Mouse (Mus musculus) midbrain, embryonic 16.5 days (tissue): ENCODE data around the gene Txn2. TPM values are rescaled to one million over a fixed set of nuclear protein-coding genes. Genes with fewer than 3 reads are reported as not detected.

ENCODE experiments used
- ATAC-seq: fragments of 200-750 bp; cut with Nextera tagmentation; 2 replicates; pipeline ENCODE4 v1.8.0; 2017; ENCODE audit warnings: moderate TSS enrichment
- H3K27ac ChIP-seq: fragments of 300-500 bp; sonication (generic); 2 replicates; pipeline ENCODE4 v1.5.1; 2014; ENCODE audit warnings: mild to moderate bottlenecking, low read length, mixed read lengths
- H3K27me3 ChIP-seq: fragments of 300-500 bp; sonication (generic); 2 replicates; pipeline ENCODE4 v1.6.1; 2014; ENCODE audit warnings: low read depth, low read length, mixed read lengths; ENCODE audit not compliant: control insufficient read depth, insufficient read depth
- H3K36me3 ChIP-seq: fragments of 300-500 bp; sonication (generic); 2 replicates; pipeline ENCODE4 v1.6.1; 2014; ENCODE audit warnings: mild to moderate bottlenecking, low read length, moderate library complexity, mixed read lengths; ENCODE audit not compliant: control insufficient read depth, insufficient read depth
- H3K4me1 ChIP-seq: fragments of 300-500 bp; sonication (generic); 2 replicates; pipeline ENCODE4 v1.6.1; 2014; ENCODE audit warnings: mild to moderate bottlenecking, low read length, mixed read lengths; ENCODE audit not compliant: control insufficient read depth, insufficient read depth
- H3K4me2 ChIP-seq: fragments of 300-500 bp; sonication (generic); 2 replicates; pipeline ENCODE4 v1.6.1; 2014; ENCODE audit warnings: mild to moderate bottlenecking, low read length, mixed read lengths
- H3K4me3 ChIP-seq: fragments of 300-500 bp; sonication (generic); 2 replicates; pipeline ENCODE4 v1.5.1; 2014; ENCODE audit warnings: low read depth, mild to moderate bottlenecking, low read length, moderate library complexity, mixed read lengths
- H3K9ac ChIP-seq: fragments of 300-500 bp; sonication (generic); 2 replicates; pipeline ENCODE4 v1.6.1; 2014; ENCODE audit warnings: low read depth, low read length, mixed read lengths
- H3K9me3 ChIP-seq: fragments of 300-500 bp; sonication (generic); replicated peaks from 2 replicates; pipeline ENCODE4 v1.6.1; 2014; ENCODE audit warnings: mild to moderate bottlenecking, low read length, mixed read lengths; ENCODE audit not compliant: control insufficient read depth, poor library complexity, severe bottlenecking
- whole genome bisulfite sequencing: fragments of 180-500 bp; shearing (Covaris S2); extraction: QIAGEN DNeasy Blood & Tissue Kit; methylation state at CpG from one replicate; pipeline ENCODE4 v1.1.7; 2014; 5-methylcytosine and 5-hydroxymethylcytosine counted together
- polyA plus RNA-seq: library from polyadenylated mRNA; unstranded; fragments of >200 nt; fragmentation: Nextera tagmentation; extraction: Ambion mirVana; gene quantifications from 2 replicates; pipeline ENCODE4 v1.2.1, GENCODE M21; 2015

The Txn2 gene
- polyA plus RNA-seq, 1 experiment from 2014 or later: 187 TPM

DNA sequence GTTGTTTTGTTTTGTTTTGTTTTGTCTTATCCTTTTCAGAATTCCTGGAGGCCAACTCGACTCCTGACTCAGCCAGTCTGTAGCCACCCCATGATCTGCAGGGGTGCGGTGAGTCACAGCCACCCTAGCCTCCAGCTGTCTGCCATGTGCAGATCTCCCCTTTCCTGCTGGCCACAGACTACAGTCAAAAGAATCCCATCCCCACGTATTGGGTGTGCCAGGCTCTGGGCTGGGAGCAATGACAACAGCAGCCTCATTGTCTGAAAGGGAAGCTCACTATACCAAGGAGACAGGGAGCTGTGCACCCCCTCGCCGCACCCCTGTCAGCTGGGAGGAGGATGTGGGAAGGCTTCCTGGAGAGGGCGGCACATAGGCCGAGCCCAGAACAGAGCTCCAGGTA lies 40.5 kb downstream of the Txn2 start:
- 53% methylated on average over 7 of the region's 7 CpGs for WGBS
- no peaks in the 10 kb centered on the region for H3K4me1 ChIP-seq
- H3K36me3 ChIP-seq: no peaks in the 10 kb centered on the region
- H3K9me3 ChIP-seq: no peaks in the 10 kb centered on the region
- H3K27ac ChIP-seq: no peak overlapping the region
- no peaks in the 10 kb centered on the region for H3K27me3 ChIP-seq
- no peak overlapping the region for H3K4me3 ChIP-seq
- ATAC-seq: no peak
- H3K4me2 ChIP-seq: no peak overlapping the region
- H3K9ac ChIP-seq: no peak overlapping the region

DNA sequence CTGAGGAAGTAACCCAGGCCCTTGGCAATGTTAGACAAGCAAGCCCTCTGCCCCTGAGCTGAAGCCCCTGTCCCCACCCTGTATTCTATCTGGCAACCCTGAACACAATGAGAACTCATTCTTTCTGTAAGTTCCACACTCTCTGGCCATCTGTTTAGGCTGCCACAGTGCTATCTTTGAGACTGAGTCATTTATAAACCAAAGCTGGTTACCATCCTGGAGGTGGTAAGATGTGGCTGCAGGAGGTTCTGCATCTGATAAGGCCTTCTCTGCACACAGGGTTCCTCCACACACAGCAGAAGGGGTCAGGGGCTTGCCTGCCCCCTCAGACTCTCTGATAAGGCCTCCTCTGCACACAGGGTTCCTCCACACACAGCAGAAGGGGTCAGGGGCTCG lies 41.7 kb downstream of the Txn2 start:
- H3K4me2 ChIP-seq: no peak overlapping the region
- ATAC-seq: no peak
- H3K27ac ChIP-seq: no peak overlapping the region

DNA sequence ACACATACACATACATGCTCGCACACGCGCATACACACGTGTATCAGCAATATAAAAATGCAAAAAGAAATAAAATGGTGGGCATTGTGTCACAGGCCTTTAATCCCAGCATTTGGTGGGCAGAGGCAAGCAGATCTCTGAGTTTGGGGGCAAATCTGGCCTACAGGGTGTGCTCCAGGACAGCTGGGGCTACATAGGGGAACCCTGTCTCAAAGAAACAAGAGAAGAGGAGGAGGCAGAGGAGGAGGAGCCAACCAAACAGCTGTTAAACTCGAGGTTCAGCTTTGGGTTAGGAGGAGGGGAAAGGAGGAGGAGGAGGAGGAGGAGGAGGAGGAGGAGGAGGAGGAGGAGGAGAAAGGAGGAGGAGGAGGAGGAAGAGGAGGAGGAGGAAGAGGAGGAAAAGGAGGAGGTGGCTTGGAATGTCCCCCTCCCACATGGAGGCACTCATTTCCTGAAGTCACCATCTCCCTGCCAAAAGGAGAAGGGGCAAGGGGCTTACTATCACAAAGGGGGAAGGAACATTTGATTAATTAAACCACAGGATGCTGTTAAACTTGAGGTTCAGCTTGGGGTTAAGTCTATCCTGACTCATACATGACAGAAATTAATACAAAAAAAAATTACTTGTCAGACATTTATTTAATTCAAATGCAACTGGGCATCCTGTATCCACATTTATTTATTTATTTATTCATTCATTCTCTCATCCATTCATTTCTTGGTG lies 42.3 kb downstream of the Txn2 start:
- Histone ChIP-seq H3K9ac (no peak overlapping the region), H3K4me3 (no peak overlapping the region), H3K27ac (no peak overlapping the region), H3K4me2 (no peak overlapping the region), H3K36me3 (no peaks in the 10 kb centered on the region), H3K9me3 (no peaks in the 10 kb centered on the region), H3K27me3 (no peaks in the 10 kb centered on the region), H3K4me1 (no peaks in the 10 kb centered on the region)
- no peak for ATAC-seq
- WGBS: 96% methylated on average over 4 of the region's 5 CpGs

More for the DNA sequence above, 41.7 kb downstream of the Txn2 start:
- no peaks in the 10 kb centered on the region for H3K9me3 ChIP-seq
- no peaks in the 10 kb centered on the region for H3K36me3 ChIP-seq
- H3K27me3 ChIP-seq: no peaks in the 10 kb centered on the region
- H3K4me3 ChIP-seq: no peak overlapping the region
- no peaks in the 10 kb centered on the region for H3K4me1 ChIP-seq
- WGBS: 44% methylated on average over 1 of the region's 1 CpGs
- H3K9ac ChIP-seq: no peak overlapping the region

DNA sequence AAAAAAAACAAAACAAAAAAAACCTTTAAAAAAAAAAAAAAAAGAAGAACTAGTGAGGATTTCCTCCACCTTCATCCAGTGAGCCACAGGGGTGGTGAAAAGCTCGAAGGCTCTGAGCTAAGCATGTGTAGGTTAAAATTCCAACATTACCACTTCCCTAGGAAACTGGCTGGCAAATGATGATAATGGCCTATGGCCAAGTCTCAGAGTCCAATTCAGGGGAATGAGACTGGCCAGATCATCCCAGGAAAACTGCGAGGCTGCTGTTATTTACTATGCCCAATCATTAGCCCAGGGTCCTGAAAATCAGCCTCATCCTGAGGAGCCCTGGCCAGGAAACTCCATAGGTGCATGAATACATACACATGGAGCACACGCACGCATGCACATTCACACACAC lies 42.9 kb downstream of the Txn2 start:
- Histone ChIP-seq H3K4me2 (no peak overlapping the region), H3K9ac (no peak overlapping the region), H3K4me1 (no peaks in the 10 kb centered on the region), H3K27me3 (no peaks in the 10 kb centered on the region), H3K4me3 (no peak overlapping the region), H3K9me3 (no peaks in the 10 kb centered on the region), H3K36me3 (no peaks in the 10 kb centered on the region), H3K27ac (no peak overlapping the region)
- no peak for ATAC-seq
- 88% methylated on average over 4 of the region's 4 CpGs for WGBS

DNA sequence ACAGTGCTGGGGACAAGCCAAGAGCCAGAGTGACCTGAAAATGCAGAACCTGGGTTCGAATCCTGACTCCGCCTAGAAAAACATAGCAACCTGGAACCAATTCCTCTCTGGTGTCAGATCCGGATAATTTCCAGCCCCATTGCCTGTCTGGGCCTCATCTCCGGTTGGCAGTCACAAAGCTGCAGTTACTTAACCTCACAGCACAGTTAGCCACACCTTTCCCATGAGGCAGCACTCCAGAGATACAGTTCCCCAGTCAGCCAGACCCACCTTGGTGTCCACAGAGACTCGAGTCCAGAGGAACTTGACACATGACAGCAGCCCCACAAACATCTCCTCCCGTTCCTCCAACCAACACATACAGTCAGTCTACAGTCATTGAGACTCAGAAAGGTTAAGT lies 43.6 kb downstream of the Txn2 start:
- H3K4me3 ChIP-seq: no peak overlapping the region
- 86% methylated on average over 6 of the region's 6 CpGs for WGBS
- H3K9me3 ChIP-seq: no peaks in the 10 kb centered on the region
- no peak overlapping the region for H3K9ac ChIP-seq
- H3K4me1 ChIP-seq: no peaks in the 10 kb centered on the region
- no peak for ATAC-seq
- no peaks in the 10 kb centered on the region for H3K36me3 ChIP-seq
- no peak overlapping the region for H3K27ac ChIP-seq
- no peaks in the 10 kb centered on the region for H3K27me3 ChIP-seq
- no peak overlapping the region for H3K4me2 ChIP-seq

DNA sequence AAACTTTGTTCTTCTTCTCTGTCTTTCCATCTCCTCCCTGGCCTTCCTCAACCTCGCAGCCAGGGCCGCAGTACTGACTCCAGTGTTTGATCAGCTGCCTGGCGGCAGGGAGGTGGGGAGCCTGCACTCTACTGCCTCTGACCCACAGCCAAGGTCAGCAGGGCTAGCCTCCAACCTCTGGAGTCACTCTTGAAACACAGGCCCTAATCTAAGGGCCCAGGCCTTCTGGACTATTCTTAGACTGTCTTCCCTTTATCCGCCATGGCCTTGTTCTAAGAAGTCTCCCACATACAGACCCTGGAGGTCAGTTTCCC lies 45.2 kb downstream of the Txn2 start:
- ATAC-seq: no peak
- no peak overlapping the region for H3K9ac ChIP-seq
- 73% methylated on average over 4 of the region's 4 CpGs for WGBS
- no peaks in the 10 kb centered on the region for H3K9me3 ChIP-seq
- no peak overlapping the region for H3K27ac ChIP-seq
- H3K4me1 ChIP-seq: no peaks in the 10 kb centered on the region
- no peaks in the 10 kb centered on the region for H3K27me3 ChIP-seq
- H3K4me3 ChIP-seq: no peak overlapping the region
- H3K36me3 ChIP-seq: no peaks in the 10 kb centered on the region
- H3K4me2 ChIP-seq: no peak overlapping the region

DNA sequence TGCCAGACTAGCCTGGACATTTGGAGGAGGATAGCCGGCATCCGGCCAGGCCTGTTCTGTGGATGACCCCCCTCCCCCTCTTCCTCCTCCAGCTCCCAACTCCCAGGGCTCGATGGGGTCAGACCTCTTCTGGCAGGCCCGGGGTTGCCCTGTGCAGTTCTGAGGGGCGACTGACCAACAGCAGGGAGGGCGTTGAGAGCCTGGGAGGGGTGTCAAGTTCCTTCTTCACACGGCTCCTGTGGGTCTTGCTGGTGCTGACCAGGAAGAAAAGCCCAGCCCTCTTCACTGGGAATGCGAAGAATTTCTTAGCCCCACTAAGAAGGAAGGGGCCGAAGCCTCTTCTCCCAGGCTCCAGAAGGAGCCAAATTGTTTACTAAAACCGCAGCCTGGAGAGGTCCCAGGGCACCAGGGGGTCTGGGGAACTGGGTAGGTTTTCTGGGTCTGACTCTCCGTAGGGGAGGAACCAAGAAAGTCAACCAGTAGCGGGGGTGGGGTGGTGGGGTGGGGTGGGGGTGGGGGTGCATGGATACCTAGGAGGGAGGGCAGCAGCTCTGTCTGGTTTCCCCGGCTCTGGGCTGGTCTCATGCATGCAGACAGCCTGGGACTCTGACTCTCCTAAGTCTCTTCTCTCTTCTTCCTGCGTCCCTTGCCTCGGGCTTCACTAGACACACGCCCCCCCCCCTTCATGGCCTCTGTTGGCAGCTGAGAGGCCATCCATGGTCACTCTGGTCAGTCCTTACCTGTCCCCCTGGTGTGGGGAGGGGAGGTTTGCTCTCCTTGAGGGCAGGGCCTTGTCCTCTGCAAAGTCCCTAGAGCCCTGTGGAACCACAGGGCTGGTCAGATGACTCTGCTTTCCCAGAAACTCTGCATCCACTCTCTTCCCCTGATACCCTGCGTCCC lies 45.8 kb downstream of the Txn2 start:
- Histone ChIP-seq H3K9ac (no peak overlapping the region), H3K36me3 (no peaks in the 10 kb centered on the region), H3K4me3 (no peak overlapping the region), H3K4me2 (no peak overlapping the region), H3K27me3 (no peaks in the 10 kb centered on the region), H3K27ac (no peak overlapping the region), H3K9me3 (no peaks in the 10 kb centered on the region), H3K4me1 (no peaks in the 10 kb centered on the region)
- no peak for ATAC-seq
- WGBS: 22% methylated on average over 17 of the region's 17 CpGs

DNA sequence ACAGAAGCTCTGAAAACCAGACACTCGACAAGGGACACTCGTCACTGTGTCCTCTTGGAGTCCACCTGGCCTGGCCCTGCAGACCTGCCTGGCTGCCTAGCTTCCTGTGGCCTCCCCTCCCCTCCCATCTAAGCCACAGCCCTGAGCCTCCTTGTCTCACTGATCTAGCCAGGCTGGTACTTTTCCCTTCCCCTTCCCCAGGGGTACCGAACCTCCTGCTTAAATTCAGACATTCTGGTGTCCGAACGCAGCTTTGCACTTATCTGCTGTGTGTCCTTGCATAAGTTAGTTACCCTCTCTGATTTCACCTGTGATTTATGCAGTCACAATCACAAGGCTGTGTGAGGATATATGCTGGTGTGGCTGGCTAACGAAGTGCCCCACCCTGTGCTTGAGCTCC lies 46.5 kb downstream of the Txn2 start:
- H3K4me3 ChIP-seq: no peak overlapping the region
- no peaks in the 10 kb centered on the region for H3K27me3 ChIP-seq
- ATAC-seq: no peak
- no peaks in the 10 kb centered on the region for H3K4me1 ChIP-seq
- no peaks in the 10 kb centered on the region for H3K36me3 ChIP-seq
- 74% methylated on average over 6 of the region's 6 CpGs for WGBS
- H3K27ac ChIP-seq: no peak overlapping the region
- no peaks in the 10 kb centered on the region for H3K9me3 ChIP-seq
- H3K9ac ChIP-seq: no peak overlapping the region
- no peak overlapping the region for H3K4me2 ChIP-seq

DNA sequence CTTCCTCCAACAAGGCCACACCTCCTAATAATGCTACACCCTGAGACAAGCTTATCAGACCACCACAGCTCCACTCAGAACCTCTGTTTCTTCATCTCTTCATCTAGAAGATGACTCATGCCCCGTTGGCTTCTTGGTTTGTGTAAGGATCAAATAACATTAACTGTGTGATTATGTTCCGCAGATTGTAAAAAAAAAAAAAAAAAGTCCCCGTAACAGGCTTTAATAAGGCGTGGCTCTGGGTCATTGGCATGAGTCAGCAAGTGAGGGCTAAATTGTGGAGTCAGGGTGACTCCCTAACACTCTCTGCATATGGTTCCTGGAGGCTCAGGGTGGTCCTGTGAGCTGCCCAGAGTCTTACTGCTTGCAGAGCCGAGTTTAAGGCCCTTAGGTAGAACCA lies 47.1 kb downstream of the Txn2 start:
- Histone ChIP-seq H3K4me3 (no peak overlapping the region), H3K4me2 (no peak overlapping the region), H3K9me3 (no peaks in the 10 kb centered on the region), H3K9ac (no peak overlapping the region), H3K27me3 (no peaks in the 10 kb centered on the region), H3K36me3 (no peaks in the 10 kb centered on the region), H3K27ac (no peak overlapping the region), H3K4me1 (no peaks in the 10 kb centered on the region)
- ATAC-seq: no peak
- 78% methylated on average over 5 of the region's 5 CpGs for WGBS
